Mouse (Mus musculus) mature B cell (primary cell): ENCODE measurements around the gene Dync1li1.

Source experiments
- in situ Hi-C: fragments of 300-500 bp; cut with MboI; formaldehyde crosslinking; loops from 2 replicates; pipeline ENCODE4 v1.14.3; 2019

The Dync1li1 gene

DNA sequence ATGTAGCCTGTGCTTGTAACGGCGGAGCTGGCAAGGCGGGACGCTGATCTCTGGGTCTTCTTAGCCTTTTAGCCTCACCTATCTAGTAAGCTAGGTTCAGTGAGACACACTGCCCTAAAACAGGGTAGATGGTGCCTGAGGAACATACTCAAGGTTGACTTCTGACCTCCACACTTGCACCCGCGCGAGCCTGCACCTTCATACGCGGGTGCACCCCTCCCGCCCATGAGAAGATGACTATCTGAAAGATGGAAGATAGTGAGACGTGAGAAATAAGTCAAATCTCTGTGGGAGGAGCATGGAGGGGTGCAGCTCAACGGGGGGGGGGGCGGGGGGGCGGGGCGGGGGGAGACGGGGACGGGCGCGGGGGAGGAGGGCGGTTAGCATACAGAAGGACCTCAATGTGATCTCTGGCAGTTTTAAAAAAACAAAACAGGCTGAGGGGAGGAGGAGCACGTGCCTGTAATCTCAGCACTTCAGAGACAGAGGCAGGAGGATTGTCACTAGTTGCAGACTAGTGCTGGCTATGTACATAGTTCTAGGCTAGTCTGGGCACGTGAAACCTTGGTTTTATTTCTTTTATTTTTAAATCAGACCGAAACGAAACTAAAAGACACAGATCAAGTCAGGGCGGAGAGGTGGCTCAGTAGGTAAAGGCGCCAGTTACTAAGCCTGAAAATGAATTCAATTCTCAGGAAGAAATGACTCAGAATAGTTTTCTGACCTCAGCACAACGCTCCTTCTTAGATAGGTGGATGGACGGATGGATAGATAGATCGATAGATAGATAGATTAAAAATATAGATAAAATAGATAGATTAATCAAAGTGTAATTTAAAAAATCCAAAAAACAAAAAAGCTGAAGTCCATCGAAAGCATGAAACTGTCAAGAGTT, 41.6 kb downstream of the Dync1li1 start:
- in situ Hi-C loops: no loop called here

DNA sequence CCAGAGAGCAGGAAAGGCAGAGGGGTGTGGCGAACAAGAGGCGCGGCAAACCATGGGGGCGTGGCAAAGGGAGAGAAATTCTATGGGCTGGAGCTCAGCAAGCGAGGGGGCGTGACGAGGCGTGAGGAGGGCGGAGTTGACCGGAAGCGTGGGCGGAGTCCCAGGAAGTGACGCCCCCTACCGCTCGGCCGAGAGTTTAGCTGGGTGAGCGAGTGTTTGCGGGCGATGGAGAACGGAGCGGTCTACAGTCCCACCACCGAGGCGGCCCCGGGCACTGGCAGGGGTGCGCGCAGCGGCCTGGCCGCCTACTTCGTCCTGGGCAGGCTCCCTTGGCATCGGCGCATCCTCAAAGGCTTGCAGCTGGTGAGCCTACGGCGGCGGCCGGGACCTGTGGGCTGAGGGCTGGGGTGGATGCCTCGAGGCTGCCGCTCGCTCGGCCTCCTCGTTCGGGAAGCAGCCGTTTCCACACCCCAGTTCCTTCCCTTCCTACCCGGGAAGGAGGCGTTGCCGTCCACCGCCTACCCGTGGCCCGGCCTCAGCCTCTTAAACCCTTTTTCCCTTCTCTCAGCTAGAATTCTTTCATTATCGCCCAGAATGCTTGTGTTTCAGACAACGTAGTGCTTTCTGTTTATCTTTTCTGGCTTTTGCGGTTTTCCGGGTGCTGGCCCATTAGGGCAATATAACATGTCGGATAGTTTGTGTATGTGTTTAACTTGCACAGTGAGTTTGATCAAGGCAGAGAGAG, 42.6 kb downstream of the Dync1li1 start, which contains the start of gene Cmtm6:
Gene Cmtm6 (plus strand): TSS at position 106 of the 745 bp plus-strand sequence.
- in situ Hi-C loops: no loop called here

DNA sequence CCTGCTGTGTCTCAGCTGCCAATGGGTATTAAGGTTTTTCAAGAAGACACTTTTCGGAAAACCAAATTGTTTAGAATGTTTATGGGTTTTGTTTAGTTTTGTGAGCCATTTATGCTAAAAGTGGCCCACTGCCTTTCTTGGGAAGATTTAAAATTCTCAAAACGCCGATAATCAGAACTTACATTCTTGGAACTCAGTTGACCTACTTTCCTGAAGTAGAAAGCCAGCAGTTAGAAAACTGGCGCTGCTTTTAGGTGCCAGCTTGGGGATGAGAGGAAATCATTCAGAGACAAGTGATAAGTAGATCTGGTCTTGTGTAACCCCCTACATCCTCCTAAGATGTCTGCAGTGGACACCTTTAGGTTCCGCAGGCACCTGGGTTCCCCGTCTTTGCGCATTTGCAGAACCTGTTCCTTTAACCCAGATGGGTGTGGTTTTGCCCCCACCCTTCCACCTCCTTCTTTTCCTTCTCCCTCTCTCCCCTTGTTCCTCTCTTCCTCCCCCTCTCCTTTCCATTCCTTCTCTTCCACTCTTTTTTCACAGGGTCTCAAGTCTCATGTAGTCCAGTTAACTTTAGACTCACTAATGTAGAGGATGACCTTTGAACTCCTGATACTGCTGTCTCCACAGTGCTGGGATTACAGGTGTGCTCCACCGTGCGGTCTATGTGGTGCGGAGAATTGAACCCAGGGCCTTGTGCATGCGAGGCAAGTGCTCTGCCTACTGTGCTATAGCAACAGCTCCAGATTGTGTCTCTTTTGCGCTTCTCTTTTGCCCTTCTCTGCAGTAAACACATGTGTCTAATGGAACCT, 43.5 kb downstream of the Dync1li1 start:
- in situ Hi-C loops: no loop called here

DNA sequence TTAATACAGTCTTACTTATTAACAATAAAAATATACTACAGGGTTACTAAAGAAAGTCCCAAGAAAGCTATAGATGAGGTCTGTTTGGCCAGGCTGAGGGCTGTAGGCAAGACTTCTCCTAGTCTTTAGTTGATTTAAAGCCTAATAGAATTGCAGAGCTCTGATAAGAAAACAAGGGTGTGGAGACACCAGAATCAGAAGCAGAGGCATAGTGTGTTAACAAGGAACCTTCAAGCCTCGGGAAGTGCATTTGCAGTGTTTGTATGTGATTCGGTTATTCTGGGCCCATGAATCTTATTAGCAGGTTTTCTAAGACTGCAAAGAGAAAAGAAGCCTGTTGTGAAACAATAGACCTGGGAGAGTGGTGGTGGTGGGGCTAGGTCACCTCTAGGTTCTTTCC, 44.6 kb downstream of the Dync1li1 start:
- in situ Hi-C loops: no loop called here

DNA sequence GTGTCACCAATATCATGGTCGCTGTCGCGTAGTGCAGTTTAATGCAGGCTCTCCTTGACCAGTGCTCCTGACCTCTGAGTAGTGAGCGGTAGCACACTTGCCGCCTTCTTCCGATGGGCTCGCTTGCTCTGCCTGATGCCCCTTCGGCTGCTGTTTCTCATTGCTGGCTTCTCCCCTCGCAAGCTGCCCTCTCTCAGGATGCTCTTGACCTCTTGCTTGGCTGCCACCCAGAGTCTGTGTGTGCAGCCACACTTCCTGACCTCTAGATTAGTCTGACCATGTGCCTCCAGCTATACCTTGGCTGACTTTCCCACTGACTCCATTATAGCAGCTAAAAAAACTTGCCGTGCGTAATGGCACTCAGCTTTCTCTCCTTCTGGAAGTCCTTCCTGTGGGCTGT, 47.9 kb downstream of the Dync1li1 start:
- in situ Hi-C loops: no loop called here

DNA sequence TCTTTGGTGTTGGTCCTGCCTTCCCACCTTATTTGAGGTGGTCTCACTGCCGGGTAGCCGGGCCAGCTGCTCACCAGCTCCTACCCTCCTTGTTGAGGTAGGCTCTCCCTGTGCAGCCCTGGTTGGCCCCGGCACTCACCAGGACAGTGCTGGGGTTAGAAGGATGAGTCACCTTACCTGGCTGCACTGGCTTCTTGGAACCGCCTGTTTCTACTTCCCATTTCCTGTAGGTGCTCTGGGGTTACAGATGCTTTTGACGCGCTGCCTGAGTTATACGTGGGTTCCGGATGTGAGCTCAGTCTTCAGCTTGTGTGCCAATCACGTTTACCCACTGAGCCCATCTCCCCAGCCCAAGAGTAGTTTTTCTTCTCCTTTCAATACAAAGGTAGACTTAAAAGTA, 51.7 kb downstream of the Dync1li1 start:
- in situ Hi-C loops: no loop called here

DNA sequence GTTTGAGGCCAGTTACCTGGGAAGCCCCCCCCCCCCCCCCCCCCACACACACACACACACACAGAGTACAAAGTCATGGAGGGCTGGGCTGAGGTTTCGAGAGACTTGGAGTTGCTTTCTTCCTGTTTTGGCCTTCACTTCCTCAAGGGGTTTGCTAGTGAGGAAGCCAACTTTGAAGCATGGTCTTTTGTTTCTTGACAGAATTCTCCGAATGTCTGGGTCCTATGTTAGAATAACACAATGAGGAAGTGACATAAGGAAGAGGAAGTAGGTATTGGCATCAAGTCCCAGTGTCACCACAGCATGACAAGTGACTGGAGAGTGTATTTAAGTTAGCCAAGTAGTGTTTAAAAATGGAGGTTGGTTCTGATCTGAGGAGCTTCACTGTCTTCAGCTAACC, 54.1 kb downstream of the Dync1li1 start:
- in situ Hi-C loops: no loop called here

DNA sequence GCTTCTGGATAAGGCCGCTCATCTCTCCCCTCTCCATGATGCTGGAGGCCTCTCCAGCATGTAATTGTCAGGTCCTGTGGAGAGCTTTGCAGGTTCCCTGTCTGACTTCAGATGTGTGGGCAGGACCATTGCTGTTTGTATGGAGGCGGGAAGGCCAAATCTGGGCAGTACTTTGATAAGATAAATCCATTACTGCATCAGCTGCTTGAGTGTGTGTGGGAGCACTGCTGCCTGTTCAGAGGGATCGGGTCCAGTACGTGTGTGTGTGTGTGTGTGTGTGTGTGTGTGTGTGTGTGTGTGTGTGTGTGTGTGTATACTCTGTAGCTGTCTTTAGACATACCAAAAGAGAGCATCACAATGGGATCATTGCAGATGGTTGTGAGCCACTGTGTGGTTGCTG, 56.6 kb downstream of the Dync1li1 start:
- in situ Hi-C loops: no loop called here

DNA sequence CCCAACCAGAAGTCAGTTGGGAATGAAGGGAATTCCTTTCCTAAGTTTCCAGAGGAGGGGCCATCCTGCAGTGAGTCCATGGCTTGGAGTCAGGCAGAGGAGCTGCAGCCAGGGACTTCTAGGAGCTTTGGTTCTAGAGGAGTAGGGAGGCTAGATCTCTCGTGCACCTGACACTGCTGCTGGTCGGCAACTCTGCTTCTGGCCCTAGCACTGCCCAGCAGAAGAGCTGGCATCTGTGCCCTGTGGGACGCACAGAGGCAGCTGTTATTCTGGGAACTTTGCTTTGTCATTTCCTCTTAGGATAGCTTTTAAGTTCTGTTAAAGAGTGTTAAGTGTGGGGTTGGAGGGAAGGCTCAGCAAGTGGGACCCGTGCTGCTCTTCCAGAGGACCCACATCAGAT, 57.1 kb downstream of the Dync1li1 start:
- in situ Hi-C loops: no loop called here

DNA sequence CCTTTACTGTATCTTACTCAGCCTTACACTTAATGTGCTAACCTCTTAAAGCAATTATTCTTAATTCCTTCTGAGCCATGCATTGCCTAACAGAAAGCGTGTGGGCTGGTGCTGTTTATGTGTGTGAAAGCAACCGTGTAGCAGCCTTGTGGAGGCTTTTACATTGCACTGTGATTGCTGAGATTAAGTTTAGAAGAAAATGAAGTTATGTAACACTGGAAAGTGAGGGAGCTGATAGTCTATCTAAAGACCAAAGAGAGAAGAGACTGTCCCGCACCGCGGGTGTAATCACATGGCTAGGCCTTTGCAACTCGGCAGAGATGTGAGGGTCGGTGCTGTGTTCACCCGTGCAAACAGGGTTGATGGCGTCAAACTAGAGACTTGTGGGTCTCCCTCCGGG, 58.4 kb downstream of the Dync1li1 start:
- in situ Hi-C loops: no loop called here

DNA sequence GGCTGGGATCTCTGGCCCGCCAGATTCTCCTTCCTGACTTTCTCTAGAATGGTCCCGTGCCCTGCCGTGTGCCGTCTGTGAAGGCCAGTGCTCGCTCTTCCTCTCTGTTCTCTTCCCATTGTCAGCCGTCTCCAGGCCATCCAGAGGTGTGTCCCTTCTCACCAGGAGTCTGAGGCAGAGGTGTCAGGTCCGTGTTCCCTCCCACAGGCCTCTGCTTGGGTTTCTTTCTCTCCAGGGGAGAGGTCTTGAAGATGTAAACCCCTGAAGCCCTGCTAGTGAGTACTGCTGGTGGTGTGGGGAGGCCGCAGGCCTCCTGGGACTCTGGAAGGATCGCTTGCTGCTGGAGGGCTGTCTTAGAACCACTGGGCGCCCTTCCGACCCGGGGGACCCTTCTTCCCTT, 58.9 kb downstream of the Dync1li1 start:
- in situ Hi-C loops: no loop called here

DNA sequence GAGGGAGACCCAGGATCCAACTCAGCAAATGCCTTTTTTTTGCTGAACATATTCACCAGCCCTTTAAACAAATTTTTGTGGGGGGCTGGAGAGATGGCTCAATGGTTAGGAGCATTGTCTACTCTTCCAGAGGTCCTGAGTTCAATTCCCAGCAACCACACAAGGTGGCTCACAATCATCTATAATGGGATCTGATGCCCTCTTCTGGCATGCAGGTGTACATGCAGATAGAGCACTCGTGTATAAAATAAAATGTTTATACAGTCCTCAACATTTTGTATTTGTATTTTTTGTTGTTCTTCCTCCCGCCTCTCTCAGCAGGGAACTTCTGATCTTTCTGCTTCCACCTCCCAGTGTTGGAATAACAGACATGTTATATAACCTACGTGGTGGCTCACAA, 63.0 kb downstream of the Dync1li1 start:
- in situ Hi-C loops: no loop called here

DNA sequence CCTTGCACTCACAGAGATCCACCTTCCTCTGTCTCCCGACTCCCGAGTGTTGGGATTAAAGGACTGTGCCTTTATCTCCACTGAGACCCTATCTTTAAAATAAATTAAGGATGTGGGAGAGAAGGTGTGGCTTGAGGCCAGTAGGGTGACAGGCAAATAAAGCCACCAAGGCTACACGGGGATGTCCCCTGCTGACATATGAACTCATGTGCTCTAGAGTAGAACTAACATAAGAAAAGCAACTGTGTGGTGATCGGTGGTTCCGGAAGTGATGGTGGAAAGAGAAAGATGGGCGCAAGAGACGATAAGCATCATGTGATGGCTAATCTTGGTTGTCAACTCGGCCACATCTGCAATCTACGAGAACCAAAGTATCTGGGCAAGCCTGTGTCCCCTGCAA, 63.7 kb downstream of the Dync1li1 start:
- in situ Hi-C loops: no loop called here

DNA sequence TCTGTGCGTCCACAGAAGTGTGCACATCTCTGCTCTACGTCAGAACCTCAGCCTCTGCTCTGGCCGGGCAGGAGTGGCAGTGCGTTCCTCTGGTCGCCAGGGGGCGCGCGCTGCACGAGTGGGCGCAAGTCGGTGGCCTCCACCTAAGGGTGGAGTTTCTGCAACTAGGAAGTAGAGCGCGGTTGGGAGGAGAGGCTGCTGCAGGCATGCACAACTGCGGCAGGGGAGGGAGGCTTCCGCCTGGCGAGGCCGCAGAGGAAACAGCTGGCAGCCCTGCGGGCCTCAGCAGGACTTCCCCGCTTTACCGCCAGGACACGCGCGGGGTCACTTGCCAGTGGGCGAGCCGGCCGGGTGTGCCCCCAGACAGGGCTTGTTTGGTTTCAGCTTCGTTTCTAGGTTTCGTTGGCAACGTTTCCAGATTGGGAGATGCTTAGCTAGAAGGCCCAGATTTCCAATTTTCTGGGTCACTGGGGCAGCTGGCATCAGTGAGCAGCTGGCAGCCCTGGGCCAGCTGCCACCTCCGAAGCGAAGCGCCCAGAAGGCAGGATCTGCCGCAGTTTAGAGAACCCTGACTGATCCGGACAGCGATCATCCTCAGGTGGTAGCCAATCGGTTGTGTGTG, 64.4 kb downstream of the Dync1li1 start:
- in situ Hi-C loops: no loop called here

DNA sequence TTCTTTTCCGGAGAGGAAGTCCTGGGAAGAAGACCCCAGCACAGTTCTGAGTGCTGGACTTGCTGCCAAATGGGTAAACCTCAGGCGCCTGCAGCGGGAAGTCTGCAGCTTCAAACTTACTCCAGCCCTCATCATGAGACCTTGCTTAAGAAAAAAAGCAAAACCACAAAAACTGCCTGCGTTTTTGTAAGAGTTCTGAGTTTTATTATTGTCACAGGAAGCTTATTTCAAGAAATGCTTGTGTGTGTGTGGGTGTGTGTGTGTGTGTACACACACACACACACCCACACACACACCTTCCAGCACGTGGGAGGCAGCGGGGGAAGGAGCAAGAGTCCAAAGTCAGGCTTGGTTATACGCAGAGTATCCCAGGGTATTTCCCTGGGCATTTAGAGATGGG, 69.7 kb downstream of the Dync1li1 start:
- in situ Hi-C loops: no loop called here

DNA sequence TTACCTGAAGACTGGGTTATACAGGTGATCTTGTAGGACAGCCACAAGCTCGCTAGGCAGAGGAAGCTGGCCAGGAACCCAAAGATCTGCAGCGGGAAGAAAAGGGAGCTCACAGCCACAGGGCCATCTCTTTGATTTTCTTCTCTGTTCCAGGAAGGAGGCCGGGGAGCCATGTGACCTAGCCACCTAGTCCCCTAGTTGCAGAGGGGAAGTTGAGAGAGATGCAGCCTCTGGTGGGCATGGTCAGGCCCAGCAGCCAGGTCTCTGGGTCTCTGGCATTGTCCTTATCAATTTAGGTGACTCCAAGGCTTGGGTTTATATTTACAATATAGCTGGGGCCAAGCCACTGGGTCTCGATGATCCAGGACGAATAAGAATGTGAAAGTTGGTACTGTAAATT, 70.2 kb downstream of the Dync1li1 start:
- in situ Hi-C loops: no loop called here

DNA sequence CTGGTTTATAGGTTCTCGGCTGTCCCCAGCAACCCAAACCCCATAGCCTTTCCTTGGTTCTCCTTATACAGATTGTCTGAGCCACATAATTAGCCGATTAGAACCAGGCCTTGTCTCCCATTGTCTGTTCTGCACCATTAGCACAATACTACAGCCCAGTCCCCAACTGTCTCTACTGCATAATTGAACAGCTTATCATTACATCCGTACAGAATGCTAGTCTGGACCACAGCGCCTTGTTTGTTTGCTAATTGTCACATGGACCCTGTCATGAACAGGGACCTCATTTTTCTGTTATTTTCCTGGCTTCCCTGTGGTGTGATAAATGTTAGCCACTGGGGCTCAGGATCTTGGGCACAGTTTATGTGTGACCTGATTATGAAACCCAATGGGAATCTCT, 71.3 kb downstream of the Dync1li1 start:
- in situ Hi-C loops: no loop called here

DNA sequence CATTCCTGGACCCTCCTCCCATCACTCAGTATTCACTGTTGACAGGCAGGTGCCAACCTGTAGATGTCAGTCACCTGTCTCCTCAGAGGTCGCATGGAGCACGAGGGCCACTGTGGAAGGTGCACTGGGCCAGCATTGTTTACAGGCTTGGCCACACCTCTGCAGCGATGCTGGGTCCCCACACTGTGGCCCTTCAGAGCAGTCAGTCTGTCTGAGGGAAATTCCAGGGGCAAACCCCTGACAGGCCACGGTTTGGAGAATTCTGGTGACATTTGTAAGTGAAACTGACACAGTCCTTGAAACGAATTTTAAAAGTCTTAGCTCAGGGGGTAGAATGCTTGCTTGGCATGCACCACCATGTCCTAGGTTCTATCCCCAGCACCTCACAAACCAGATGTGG, 71.8 kb downstream of the Dync1li1 start:
- in situ Hi-C loops: no loop called here

DNA sequence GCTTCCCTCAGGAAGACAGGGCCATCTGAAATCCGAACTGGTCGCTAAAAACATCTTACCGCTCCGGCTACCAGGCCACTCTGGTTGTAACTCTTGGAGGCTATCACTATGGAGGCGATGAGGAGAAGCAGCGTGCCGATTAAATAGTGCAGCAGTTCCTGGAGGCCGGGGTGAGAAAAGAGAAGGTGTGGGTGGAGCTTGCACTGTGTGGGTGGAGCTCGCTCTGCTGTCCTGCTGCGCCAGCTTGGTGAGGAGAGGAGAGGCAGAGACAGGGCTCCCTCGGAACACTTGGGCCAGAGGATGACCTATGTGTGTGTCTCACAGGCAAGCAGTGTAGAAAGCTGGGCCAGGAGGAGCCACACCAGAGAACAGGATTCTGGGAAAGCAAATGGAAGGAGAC, 73.3 kb downstream of the Dync1li1 start:
- in situ Hi-C loops: no loop called here

DNA sequence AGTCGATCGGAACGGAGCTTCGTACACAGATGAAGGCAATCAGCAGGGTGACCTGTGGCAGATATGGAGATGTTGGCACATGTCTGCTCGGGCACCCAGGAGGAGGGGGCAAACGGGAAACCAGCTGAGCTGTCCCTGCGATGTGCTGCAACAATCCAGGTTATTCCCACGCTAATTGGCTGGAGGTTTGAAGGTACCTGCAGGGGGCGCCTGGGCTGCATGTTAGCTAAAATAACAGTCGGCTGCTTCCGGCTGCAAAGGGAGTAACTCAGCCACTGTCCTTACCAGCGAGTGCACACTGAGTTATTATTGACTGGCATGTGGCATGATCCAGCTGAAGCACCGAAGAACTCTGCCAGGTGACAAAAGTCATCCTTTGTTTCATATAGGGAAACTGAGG, 74.8 kb downstream of the Dync1li1 start:
- in situ Hi-C loops: no loop called here

DNA sequence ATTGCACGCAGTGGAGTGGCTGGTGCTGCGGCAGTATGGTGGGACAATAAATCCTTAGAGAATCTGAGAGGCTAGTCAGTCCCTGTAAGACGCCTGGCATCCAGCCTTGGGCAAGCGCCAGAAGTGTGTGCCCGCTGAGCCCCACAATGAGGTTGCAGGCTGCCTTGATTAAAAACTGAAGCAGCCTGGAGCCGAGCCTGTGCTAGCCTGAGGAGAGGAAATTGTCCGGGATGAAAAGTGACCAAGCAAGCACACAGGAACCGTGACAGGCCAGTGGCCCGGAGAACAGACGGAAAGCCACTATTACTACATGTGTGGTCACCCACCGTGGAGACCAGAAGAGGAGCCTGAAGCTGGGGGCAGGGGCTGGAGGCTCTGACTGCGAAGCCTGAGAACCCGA, 78.4 kb downstream of the Dync1li1 start:
- in situ Hi-C loops: no loop called here

DNA sequence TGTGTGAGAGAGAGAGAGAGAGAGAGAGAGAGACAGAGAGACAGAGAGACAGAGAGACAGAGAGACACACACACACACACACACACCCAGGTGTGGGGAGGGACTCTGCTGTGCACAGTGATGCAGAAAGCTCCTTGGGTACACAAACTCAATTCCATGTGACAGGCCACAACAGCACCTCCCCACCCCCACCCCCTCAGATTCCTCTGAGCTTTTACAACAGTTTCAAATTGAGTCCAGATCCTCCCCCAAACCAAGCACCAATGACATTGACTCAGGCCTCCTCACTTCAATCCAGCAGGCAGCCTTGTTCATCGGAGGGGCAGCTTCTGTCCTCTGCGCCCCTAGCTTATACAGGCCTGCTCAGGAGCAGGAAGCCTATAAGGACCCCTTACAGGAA, 78.9 kb downstream of the Dync1li1 start:
- in situ Hi-C loops: no loop called here
